Mouse (Mus musculus): ENCODE results near the gene G2e3.

The G2e3 gene

GRCm38 (mm10) chr12:51347988-51348697 lies at the start of gene G2e3:
G2e3 (plus strand) TSS chr12:51348061.
- peak; percentile 90 for DNase-seq (ENCODE audit: low read depth, low spot score)

GRCm38 (mm10) chr12:51323604-51324003 lies 24.3 kb upstream of the G2e3 start:
- DNase-seq (ENCODE audit: low read depth, low spot score): no peak

GRCm38 (mm10) chr12:51326819-51327218 lies 21.0 kb upstream of the G2e3 start:
- no peak for DNase-seq (ENCODE audit: low read depth, low spot score)

GRCm38 (mm10) chr12:51337014-51337413 lies 10.8 kb upstream of the G2e3 start:
- no peak for DNase-seq (ENCODE audit: low read depth, low spot score)

- no peak for DNase-seq (ENCODE audit: low read depth, low spot score)
These were observed 1.7 kb upstream of the G2e3 start for GRCm38 (mm10) chr12:51346121-51346520.

GRCm38 (mm10) chr12:51348698-51348998 lies 787 bp downstream of the G2e3 start:
- DNase-seq (ENCODE audit: low read depth, low spot score): no peak

GRCm38 (mm10) chr12:51355296-51355695 lies 7.4 kb downstream of the G2e3 start:
- peak; percentile 28 for DNase-seq (ENCODE audit: low read depth, low spot score)

- no peak for DNase-seq (ENCODE audit: low read depth, low spot score)
These were observed 13.4 kb downstream of the G2e3 start for GRCm38 (mm10) chr12:51361294-51361693.

- no peak for DNase-seq (ENCODE audit: low read depth, low spot score)
These were observed 15.0 kb downstream of the G2e3 start for GRCm38 (mm10) chr12:51362898-51363297.

GRCm38 (mm10) chr12:51368504-51368903 lies 20.6 kb downstream of the G2e3 start:
- no peak for DNase-seq (ENCODE audit: low read depth, low spot score)

- peak; percentile 95 for DNase-seq (ENCODE audit: low read depth, low spot score)
These were observed 29.4 kb downstream of the G2e3 start, which contains the start of gene Scfd1 for GRCm38 (mm10) chr12:51377003-51377887. Scfd1 (plus strand) TSS chr12:51377510.

- DNase-seq (ENCODE audit: low read depth, low spot score): no peak
These were observed 30.0 kb downstream of the G2e3 start for GRCm38 (mm10) chr12:51377888-51378190.

- DNase-seq (ENCODE audit: low read depth, low spot score): no peak
These were observed 52.0 kb downstream of the G2e3 start for GRCm38 (mm10) chr12:51399871-51400270.

GRCm38 (mm10) chr12:51402060-51402698 lies 54.3 kb downstream of the G2e3 start:
- peak; percentile 63 for DNase-seq (ENCODE audit: low read depth, low spot score)

- peak; percentile 46 for DNase-seq (ENCODE audit: low read depth, low spot score)
These were observed 56.2 kb downstream of the G2e3 start for GRCm38 (mm10) chr12:51403987-51404586.

GRCm38 (mm10) chr12:51411362-51411761 lies 63.5 kb downstream of the G2e3 start:
- DNase-seq (ENCODE audit: low read depth, low spot score): no peak
